Mouse (Mus musculus) ES-CJ7 (cell line): ENCODE results near the gene Fars2.

Experiments used
- DNase-seq: peaks from one replicate; pipeline ENCODE4 v3.0.0; 2011; ENCODE audit warnings: low read depth, low spot score

Gene Fars2

DNA sequence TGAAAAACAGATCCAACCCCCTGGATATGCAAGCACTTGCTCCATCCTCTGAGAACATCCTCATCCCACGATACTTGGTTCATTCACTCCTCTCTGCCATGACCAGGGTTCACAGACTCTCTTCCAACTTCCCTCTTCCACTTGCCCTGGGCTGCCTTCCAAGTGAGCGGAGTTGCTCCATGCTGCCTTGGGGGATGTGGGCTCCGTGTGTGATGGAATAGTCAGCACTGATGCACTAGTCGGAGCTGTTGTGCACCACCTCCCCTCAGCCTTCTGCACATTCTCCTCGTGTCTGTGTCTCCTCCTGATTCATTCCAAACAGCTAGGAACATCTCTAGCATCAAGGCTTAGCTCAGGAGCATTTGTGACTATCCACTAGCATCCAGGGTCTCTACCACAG is 389.1 kb downstream of the Fars2 start:
- no peak for DNase-seq

DNA sequence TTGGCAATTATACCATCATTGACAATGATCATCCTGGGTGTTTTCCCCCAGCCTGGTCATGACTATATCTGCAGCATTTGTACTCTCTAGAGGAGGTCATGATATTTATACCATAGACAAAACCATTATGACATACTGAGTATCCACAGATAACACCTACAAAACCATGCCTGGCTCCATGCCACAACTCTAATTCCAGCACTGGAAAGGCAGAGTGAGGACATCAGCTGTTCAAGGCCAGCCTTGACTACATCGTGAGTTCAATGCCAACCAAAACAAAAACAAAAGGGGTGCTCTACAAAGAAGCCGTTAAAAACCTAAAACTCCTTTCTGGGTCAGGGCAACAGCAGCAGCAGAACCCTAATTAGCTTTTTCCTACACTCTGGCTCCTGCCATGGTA is 392.9 kb downstream of the Fars2 start:
- DNase-seq = no peak

DNA sequence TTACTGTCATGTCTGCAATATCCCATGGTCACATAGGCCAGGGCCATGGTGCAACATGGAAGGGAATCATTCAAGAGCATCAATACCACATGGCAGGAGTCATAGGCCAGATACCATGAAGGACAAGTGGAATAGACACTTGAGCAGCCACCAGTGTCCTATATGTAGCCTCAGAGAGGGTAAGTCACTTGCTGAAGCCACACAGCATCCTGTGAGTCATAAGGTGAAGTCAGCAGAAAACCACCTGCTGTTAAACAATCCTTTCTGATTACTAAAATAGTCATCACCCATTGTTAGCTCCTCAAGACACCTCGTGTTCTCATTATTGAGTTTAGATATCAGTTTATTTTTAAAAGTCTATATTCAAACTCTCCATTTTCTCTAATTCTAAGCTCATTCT is 395.9 kb downstream of the Fars2 start:
- DNase-seq = no peak

DNA sequence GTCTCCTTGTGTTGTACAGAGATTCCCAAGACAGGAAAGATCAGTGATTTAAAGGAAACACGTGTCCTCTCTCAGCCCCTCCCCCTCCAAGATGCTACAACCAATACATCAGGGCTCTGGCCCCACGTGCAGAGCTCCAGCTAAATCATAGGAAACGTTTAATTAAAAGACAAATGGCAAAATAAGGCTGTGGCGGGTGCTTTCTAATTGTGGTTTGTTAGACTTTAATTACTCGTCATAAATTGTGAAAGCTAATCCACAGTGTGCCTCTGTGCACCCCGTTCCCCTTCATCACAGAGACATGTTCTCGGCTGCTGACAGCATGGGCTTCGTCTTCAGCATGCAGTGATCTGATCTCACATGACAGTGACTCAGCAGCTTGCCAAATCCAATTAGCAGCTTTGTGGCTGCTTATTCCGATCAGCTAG is 400.9 kb downstream of the Fars2 start:
- DNase-seq = no peak

DNA sequence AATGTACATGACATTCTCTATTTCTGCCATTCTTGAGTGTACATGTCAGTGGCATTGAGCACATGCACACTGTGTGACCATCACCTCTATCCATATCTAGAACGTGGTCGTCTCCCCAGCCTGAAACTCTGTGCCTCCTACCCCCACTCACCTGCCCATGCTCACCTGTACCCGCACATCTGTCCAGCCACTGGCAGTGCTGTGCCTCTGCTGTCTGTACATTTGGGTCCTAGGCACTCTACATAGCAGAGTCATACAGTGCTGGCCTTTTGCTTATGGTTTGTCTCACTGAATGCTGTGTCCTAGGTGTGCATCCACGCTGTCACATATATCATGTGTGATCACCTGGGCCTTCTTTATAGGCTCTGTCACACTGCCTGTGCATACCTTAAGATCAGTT is 410.5 kb downstream of the Fars2 start:
- DNase-seq = no peak

DNA sequence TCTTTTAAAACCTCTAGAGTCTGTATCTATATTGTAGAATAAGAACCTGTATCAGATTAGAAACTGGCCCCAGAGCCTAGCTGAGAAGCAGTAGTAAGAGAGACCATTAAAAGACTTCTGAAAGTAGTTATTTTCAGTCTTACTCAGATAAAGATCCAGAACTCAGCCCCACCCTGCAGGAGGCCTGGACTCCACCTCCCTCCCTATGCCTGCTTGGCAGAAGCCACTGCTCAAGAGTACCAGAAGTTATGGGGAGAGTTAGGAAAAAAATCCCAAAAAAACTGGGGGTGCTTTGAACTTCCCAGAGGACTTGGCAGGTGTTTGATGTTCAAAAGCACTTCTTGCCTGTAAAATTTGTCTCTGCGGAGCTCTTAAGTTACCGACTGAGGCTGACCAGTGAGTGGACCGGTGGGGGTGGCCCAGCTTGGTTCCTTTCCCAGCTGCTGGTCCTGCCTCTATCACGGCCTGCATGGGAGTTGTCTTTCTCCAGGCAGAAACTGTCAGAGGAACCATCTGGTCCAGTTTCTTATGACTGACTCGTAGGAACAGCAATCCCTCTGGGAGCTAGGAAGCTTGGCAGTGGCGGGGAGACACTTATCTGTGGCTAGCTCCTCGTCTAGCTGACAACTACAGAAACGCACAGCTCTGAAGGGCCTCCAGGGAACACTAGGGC is 411.1 kb downstream of the Fars2 start:
- no peak for DNase-seq

DNA sequence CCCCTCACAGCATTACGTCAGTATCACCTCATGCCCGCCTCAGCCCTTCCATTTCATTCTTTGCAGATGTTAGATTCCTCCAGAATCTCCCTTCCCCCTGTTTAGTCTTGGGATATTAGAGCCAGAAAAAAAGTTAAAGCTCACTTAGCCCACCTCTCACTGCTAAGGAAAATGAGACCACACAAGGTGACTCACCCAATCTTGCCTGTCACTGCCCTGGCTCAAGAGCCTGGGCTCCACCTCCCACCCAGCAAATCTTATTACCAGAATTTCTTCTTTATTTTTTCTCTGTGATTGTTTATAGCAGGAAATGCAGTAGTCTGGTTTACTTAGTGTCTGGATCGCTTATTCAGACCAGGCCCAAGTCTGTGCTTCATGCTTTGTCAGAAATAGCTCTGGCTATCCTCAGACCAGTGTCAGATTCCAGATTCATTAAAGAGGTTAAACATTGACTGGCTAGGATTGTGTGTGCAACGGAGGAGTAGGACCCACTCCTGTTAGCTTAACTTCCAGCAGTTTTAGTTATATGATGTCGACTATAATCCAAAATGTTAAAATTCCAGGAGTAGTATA is 412.3 kb downstream of the Fars2 start:
- no peak for DNase-seq

DNA sequence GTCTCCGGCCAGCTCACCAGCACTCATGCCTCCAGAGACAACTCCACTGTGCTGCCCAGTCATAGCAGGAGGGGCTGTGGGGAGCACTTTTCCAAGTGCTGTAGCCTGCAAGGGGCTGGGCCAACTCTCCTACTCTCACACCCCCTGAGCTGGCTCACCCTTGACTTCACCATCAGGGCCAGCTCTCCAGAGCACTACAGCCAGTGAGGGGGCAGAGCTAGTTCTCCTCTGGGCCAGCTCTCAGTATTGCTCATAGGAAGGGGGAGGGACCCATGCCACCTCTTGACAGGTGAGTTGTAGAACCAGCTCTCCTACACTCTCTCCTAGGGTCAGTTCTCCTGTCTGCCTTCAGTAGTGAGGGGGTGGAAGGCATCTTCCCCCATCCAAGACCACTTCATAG is 413.6 kb downstream of the Fars2 start:
- DNase-seq = no peak

DNA sequence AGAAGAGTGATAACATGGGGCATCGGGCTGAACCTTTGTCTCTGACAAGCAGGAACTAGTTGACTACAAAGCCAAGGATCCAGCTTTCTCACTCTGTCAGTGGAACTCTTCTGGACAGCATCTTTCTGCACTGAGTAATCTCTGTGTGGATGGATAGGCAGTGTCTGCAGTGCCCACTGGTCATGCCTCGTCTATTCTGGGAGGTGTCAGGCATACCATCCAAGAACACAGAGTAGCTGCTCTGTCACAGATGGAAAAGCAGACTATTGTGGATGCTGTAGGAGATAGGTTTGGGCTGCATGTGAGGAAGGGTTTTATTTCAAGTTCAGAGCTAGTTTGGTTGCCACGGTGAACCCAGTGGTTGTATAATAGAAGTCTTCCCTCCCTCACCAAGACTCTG is 414.7 kb downstream of the Fars2 start:
- DNase-seq = no peak

DNA sequence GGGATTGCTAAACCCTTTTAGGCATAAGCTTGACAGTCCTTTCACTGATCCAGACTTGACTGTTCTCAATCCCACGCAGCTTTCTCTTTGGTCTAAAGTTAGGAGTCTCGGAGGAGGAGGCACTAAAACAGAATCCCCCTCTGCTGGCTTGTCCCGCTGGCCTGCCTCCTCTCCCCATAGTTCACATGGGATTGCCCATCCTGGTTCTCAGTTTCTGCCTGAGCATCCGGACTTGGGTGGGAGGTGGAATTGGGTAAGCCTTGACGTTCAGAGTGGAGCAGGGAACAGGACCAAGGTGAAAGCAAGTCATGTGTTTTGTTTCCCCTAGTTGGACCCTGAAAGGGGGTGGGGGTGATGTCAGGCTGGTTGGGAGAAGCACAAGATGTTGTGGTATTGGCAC is 415.9 kb downstream of the Fars2 start:
- DNase-seq = no peak

DNA sequence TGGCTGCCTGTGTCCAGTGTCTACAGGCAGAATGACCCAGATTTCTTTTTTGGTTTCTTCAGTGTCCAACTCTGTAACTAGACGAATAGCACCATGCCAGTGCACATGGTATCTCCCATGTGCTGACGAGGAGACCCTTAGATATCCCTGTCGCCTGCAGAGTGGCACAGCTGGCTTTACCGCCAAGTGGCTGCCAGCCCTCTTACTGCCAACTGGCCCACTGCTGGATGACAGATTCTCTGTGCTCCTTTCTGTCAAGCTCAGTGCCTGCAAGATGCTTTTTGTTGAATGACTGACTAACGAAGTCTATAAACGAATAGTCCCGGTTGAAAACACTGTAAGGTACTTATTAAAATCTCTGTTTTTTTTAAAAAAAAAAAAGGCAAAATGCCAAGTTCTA is 416.3 kb downstream of the Fars2 start:
- DNase-seq = no peak

DNA sequence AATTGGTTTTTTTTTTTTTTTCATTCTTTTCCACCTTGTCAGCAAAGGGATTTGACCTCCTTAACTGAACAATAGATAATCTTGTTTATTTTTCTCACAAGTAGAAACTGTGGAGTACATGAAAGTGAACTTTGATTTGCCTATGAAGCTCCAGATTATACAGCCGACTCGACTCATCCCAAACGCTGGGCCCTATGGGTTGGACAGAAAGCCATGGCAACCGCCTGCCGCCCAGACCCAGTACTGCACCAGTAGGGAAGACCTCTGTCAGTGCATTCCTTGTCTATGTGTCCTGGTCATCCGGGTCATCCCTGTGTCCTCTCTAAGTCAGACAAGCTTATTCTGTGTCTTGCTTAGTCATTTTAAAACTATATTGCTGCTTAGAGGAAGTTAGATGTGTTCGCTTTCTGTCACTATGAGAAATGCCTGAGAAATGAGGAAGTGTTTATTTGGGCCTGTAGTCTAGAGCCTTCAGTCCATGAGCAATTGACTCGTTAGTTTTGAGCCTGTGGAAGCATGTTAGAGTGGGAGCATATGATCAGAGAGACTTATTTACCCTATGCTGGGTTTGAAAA is 416.8 kb downstream of the Fars2 start:
- DNase-seq = no peak

DNA sequence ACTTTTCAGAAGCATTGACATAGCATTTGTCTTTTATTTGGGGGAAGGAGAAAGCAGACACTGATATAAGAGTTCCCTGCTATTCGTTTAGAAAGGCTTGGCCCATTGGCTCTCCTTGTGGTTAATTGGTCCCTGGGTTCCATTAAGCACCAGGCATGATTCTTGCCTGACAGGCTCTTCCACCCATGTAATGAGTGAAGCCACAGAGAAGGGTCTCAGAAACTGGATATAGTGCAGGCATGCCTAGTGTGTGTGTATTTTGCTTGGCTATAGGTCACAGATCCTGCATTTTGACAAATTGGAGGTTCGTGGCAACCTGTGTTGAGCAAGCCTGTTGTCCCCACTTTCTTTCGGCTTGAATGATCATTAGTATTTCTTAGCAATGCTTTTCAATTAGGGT is 420.4 kb downstream of the Fars2 start:
- DNase-seq = no peak

DNA sequence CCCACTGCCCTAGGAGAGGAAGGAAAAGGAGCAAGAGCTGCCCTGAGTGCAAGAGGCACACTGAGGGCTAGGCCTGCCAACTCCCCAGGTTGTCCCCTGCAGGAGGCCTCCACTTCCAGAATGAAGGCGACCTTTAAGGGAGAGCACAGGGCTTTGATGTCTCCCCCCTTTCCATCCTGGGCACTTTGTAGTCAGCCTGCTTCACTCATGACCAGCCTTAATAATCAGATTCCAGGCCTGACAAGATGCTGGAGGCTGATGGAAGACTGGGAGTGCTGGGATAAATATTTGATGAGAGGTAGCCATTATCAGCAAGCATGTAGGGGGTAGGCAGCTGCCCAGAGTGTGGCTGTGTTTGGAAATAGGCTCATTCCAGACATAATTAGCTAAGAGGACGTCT is 421.2 kb downstream of the Fars2 start:
- DNase-seq = no peak

DNA sequence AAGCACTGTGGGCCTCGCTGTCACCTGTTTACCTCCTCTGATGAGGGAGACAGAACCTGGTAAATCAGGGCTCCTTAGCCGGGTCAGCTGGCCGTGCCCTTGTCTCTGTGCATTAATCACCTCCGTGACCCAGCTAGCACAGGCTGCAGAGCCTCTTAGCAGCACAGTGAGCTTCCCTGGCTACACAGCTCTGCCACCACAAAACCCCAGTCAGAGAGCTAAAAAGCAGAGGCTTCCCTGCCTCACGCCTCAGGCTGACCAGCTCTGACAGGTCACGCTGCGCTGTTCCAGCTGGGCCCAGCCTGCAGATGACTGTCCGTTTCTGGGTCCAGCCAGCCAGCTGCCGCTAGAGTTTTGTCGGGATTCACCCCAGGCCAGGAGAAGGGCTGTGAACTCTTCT is 423.0 kb downstream of the Fars2 start:
- no peak for DNase-seq

DNA sequence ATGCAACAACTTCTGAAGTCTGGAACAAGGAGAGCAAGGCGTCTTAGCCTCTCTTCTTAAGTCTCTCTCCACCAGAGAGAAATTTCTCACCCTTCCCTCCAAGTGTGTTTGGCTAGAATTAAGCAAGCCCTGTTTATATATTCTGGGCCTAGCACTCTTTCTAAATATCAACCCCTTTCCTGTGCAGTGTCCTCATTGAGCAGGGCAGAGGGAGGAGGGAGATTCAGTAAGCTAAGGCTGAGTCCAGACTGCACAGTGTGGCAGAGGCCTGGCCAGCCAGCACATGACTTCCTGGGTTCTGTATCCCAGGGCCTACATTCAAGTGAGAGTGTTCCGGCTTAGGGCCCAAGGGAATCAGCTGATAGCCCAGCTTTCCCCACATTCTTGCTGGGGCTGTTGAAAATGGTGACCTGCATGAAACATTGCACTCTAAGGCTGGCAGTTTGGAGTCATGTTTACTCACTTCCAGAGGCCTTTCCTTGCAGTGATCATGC is 424.1 kb downstream of the Fars2 start:
- DNase-seq = no peak

DNA sequence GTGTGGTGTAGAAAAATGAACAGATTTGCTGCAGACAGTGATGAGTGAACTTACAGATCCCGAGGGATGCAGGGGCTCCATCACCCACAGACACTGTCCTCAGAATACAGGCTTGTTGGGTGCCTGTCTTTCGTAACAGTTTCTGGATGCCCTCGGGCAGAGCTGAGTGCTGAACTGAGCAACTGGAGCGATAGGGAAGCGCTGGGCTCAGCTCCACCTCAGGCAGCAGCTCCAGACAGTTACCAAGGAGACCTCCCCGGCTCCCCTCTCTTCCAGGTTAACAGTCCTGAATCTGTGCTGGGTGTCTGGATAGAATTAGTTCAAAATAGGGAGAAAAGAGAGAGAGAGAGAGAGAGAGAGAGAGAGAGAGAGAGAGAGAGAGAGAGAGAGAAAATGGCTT is 433.5 kb downstream of the Fars2 start:
- no peak for DNase-seq

DNA sequence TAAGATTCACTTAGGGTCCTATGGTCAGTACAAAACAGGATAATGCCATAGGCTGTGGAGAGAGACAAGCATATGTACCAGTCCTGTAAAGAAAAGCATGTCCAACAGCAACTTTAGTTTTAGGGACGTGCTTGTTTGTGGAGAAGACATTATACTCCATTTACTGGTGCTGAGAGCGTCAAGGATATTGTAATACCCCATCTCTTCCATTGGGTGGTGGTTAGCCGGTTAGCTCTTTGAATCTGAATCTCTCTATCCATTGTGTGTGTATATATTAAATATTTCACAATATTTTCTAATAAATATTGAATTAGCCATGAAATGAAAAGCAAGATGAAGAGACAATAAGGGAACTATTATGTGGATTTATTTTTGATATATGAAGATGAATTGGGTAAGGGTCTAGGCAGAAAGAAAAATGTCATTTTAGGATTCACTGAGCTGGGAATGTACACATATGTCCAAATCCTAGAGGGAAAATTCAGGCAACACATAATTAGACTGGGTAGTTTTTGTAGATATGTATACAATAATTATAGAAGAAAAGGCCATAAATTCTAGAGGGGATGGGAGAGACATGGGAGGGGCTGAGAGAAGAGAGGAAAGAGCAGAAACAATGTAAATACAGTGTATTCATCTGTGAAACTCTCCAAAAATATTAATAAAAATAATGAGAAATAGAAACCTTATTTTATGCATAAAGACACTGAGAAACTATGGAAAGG is 435.5 kb downstream of the Fars2 start:
- DNase-seq = no peak

DNA sequence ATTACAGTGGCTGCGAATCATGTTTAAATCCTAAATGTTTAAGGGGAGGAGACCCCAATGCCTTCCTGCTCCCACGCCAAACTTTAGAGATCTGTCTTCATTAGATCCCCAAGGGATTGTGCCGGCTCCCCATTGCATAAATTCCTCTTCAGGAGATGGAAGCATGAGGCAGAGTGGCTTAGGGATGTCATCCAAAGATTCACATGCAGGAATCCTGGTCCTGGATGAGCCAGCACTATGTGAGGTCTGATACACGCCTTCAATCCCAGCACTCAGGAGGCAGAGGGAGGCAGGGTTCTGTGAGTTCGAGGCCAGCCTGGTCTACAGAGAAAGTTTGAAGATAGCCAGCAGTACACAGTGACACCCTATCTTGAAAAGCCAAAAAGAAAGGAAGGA is 436.0 kb downstream of the Fars2 start:
- DNase-seq = no peak

DNA sequence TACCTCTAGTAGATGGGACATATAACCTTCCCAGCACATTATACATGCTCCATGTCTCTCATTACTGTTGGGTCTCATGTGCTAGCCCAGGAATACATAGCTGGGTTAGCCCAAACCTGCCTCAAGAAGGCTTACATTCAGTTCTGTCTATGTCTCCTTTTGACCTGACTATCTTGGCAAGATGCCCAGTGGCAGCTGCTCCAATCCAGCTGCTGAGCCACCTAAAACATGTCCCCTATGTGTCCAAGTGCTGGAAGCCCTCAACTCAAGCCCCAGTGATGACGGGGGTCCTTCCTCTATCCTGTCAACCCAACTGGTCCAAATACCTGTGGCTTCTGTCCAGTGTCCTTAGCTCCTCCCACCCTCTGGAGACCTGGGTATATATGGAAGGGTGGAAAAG is 437.5 kb downstream of the Fars2 start:
- DNase-seq = no peak

DNA sequence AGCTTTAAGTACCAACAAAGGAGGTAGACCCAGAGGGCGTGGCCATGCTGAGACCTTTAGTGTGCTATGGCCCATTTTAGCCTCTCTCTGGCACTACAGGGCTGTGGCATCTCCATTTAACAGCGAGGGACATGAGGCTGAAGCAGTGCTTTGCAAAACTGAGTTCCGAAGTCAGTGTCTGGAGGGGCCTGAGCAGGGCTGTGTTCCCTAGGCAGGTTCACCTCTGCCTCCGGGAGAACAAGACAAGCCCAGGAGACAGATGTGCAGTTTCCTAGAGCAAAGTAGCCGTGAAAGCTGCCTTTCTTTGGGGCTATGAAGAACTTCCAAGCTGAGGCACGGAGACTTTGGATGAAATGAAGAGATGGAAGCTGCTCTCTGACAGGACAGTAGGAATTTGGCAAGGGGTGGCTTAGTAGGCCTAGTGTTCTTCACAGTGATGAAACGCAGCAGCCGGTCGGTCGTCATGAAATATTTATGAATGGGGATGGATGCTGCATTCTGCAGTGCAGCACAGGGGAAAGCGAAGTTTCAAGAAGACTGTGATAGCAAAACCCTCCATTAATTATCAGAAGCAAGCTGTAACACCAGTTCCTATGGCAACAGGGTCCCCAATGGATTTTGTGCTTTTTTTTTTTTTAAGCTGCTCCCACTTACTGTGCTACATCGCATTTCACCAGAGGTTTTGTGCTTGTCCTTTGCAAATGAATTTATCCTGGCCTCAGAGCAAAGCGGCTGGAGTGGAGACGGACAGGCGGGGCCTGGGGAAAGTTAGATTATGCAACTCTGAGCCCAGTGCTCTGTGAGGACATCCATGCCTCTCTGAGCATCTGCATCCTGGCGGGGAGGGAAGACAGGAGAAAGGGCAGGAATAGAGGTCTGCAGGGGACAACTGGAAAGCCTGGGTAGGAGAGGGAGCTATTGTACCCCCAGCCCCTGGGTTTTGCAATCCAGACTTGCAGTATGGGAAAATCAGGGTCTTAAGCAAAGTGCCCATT is 445.5 kb downstream of the Fars2 start:
- no peak for DNase-seq
